Mouse (Mus musculus) liver, embryonic 11.5 days (tissue): ENCODE results near the gene Gm45208. TPM values are rescaled to one million over a fixed set of nuclear protein-coding genes. Genes with fewer than 3 reads are reported as not detected.

ENCODE experiments used
- ATAC-seq: fragments of 200-750 bp; cut with Nextera tagmentation; replicated peaks from 2 replicates; pipeline ENCODE4 v1.8.0; 2017; ENCODE audit warnings: moderate number of reproducible peaks, mild to moderate bottlenecking, moderate TSS enrichment, moderate library complexity; ENCODE audit not compliant: low FRiP score
- DNase-seq: peaks from one replicate; pipeline ENCODE4 v3.0.0-alpha.2; 2017; ENCODE audit warnings: low spot score
- H3K27ac ChIP-seq: fragments of 300-500 bp; sonication (generic); 2 replicates; pipeline ENCODE4 v1.5.1; 2014; ENCODE audit warnings: mild to moderate bottlenecking, low read depth, low read length, control low read depth
- H3K27me3 ChIP-seq: fragments of 300-500 bp; sonication (generic); replicated peaks from 2 replicates; pipeline ENCODE4 v1.6.1; 2014; ENCODE audit warnings: low read length, mixed read lengths; ENCODE audit not compliant: control insufficient read depth, insufficient read depth
- H3K36me3 ChIP-seq: fragments of 300-500 bp; sonication (generic); 2 replicates; pipeline ENCODE4 v1.6.1; 2014; ENCODE audit warnings: mild to moderate bottlenecking, low read length, moderate library complexity, mixed read lengths; ENCODE audit not compliant: control insufficient read depth, insufficient read depth
- H3K4me1 ChIP-seq: fragments of 300-500 bp; sonication (generic); replicated peaks from 2 replicates; pipeline ENCODE4 v1.6.1; 2014; ENCODE audit warnings: low read length, mixed read lengths; ENCODE audit not compliant: control insufficient read depth, insufficient read depth
- H3K4me2 ChIP-seq: fragments of 300-500 bp; sonication (generic); 2 replicates; pipeline ENCODE4 v1.6.1; 2014; ENCODE audit warnings: mild to moderate bottlenecking, control low read depth, moderate library complexity
- H3K4me3 ChIP-seq: fragments of 300-500 bp; sonication (generic); 2 replicates; pipeline ENCODE4 v1.5.1; 2014; ENCODE audit warnings: low read depth, low read length, control low read depth
- H3K9ac ChIP-seq: fragments of 300-500 bp; sonication (generic); 2 replicates; pipeline ENCODE4 v1.6.1; 2014; ENCODE audit warnings: low read depth, low read length, control low read depth
- H3K9me3 ChIP-seq: fragments of 300-500 bp; sonication (generic); 2 replicates; pipeline ENCODE4 v1.6.1; 2016; ENCODE audit warnings: low read length, inconsistent platforms, mixed read lengths; ENCODE audit not compliant: control insufficient read depth
- WGBS: fragments of 180-500 bp; shearing (Covaris S2); extraction: QIAGEN DNeasy Blood & Tissue Kit; methylation state at CpG from one replicate; pipeline ENCODE4 v1.1.7; 2014; 5-methylcytosine and 5-hydroxymethylcytosine counted together
- polyA plus RNA-seq: library from polyadenylated mRNA; unstranded; fragments of >200 nt; fragmentation: Nextera tagmentation; extraction: Ambion mirVana; gene quantifications from 2 replicates; pipeline ENCODE4 v1.2.1, GENCODE M21; 2014

The Gm45208 gene
- polyA plus RNA-seq, 1 experiment from 2014 or later: not detected

GRCm38 (mm10) chrX:7722282-7722611 lies 202 bp downstream of the Gm45208 start:
- Histone ChIP-seq H3K9me3 (no peaks in the 10 kb centered on the region), H3K9ac (peak overlapping the region; percentile 67), H3K4me3 (peak overlapping the region; percentile 72), H3K36me3 (no peaks in the 10 kb centered on the region; the same call in 1 of the 2 replicates), H3K4me1 (peaks cover 3% of the 10 kb centered on the region; the same call in 1 of the 2 replicates), H3K4me2 (peak overlapping the region; percentile 75), H3K27ac (peak overlapping the region; percentile 73; the same call in 1 of the 2 replicates), H3K27me3 (no peaks in the 10 kb centered on the region)
- ATAC-seq (no peak), DNase-seq (no peak)
- 15% methylated on average over 11 of the region's 11 CpGs for WGBS

GRCm38 (mm10) chrX:7722691-7723090 lies 646 bp downstream of the Gm45208 start:
- peak overlapping the region; percentile 75 for H3K4me2 ChIP-seq
- H3K4me1 ChIP-seq: peaks cover 3% of the 10 kb centered on the region; the same call in 1 of the 2 replicates
- no peaks in the 10 kb centered on the region for H3K9me3 ChIP-seq
- peak overlapping the region; percentile 67 for H3K9ac ChIP-seq
- no peaks in the 10 kb centered on the region; the same call in 1 of the 2 replicates for H3K36me3 ChIP-seq
- no peak overlapping the region for H3K27ac ChIP-seq
- H3K4me3 ChIP-seq: peak overlapping the region; percentile 72
- ATAC-seq (no peak), DNase-seq (no peak)
- no peaks in the 10 kb centered on the region for H3K27me3 ChIP-seq
- 14% methylated on average over 4 of the region's 4 CpGs for whole genome bisulfite sequencing

- H3K27me3 ChIP-seq: no peaks in the 10 kb centered on the region
- ATAC-seq (no peak), DNase-seq (no peak)
- peaks cover 3% of the 10 kb centered on the region; the same call in 1 of the 2 replicates for H3K4me1 ChIP-seq
- no peak overlapping the region for H3K9ac ChIP-seq
- no peaks in the 10 kb centered on the region for H3K9me3 ChIP-seq
- WGBS: 74% methylated on average over 7 of the region's 7 CpGs
- no peak overlapping the region for H3K4me2 ChIP-seq
- H3K27ac ChIP-seq: no peak overlapping the region
- H3K36me3 ChIP-seq: no peaks in the 10 kb centered on the region; the same call in 1 of the 2 replicates
- no peak overlapping the region for H3K4me3 ChIP-seq
Observed at GRCm38 (mm10) chrX:7724135-7724534, 2.1 kb downstream of the Gm45208 start.

- Histone ChIP-seq H3K9ac (no peak overlapping the region), H3K27ac (no peak overlapping the region), H3K27me3 (no peaks in the 10 kb centered on the region), H3K4me3 (no peak overlapping the region), H3K4me2 (no peak overlapping the region), H3K4me1 (peaks cover 3% of the 10 kb centered on the region; the same call in 1 of the 2 replicates), H3K9me3 (no peaks in the 10 kb centered on the region), H3K36me3 (no peaks in the 10 kb centered on the region; the same call in 1 of the 2 replicates)
- DNase-seq (no peak), ATAC-seq (no peak)
- WGBS: 85% methylated on average over 12 of the region's 12 CpGs
Observed at GRCm38 (mm10) chrX:7725841-7726240, 3.8 kb downstream of the Gm45208 start.

- ATAC-seq (no peak), DNase-seq (no peak)
- Histone ChIP-seq H3K27ac (no peak overlapping the region), H3K36me3 (no peaks in the 10 kb centered on the region; the same call in 1 of the 2 replicates), H3K9ac (no peak overlapping the region), H3K9me3 (no peaks in the 10 kb centered on the region), H3K4me3 (no peak overlapping the region), H3K27me3 (no peaks in the 10 kb centered on the region), H3K4me2 (no peak overlapping the region), H3K4me1 (peaks cover 3% of the 10 kb centered on the region; the same call in 1 of the 2 replicates)
- 86% methylated on average over 13 of the region's 13 CpGs for WGBS
Observed at GRCm38 (mm10) chrX:7727176-7727575, 5.1 kb downstream of the Gm45208 start.

- ATAC-seq: peak; percentile 93
Observed at GRCm38 (mm10) chrX:7728215-7728921, 6.3 kb downstream of the Gm45208 start, which contains the start of gene Praf2. Gene Praf2 (plus strand): TSS chrX:7728439.

GRCm38 (mm10) chrX:7728922-7729265 lies 6.8 kb downstream of the Gm45208 start:
- no peaks in the 10 kb centered on the region for H3K9me3 ChIP-seq
- no peak overlapping the region for H3K27ac ChIP-seq
- H3K9ac ChIP-seq: no peak overlapping the region
- peak overlapping the region; percentile 50 for H3K4me3 ChIP-seq
- no peaks in the 10 kb centered on the region for H3K4me1 ChIP-seq
- DNase-seq: no peak
- no peaks in the 10 kb centered on the region; the same call in 1 of the 2 replicates for H3K36me3 ChIP-seq
- H3K4me2 ChIP-seq: peak overlapping the region; percentile 59
- 38% methylated on average over 4 of the region's 4 CpGs for WGBS
- H3K27me3 ChIP-seq: no peaks in the 10 kb centered on the region
- peak; percentile 13; the same call in 1 of the 2 replicates for ATAC-seq

More at GRCm38 (mm10) chrX:7728215-7728921, 6.3 kb downstream of the Gm45208 start, which contains the start of gene Praf2:
- no peaks in the 10 kb centered on the region for H3K27me3 ChIP-seq
- peak within 1 kb of the TSS; percentile 48 for H3K9ac ChIP-seq
- H3K4me1 ChIP-seq: no peaks in the 10 kb centered on the region
- H3K4me3 ChIP-seq: peak within 1 kb of the TSS; percentile 50
- H3K9me3 ChIP-seq: no peaks in the 10 kb centered on the region
- 14% methylated on average over 42 of the region's 42 CpGs for WGBS
- no peaks in the 10 kb centered on the region; the same call in 1 of the 2 replicates for H3K36me3 ChIP-seq
- peak within 1 kb of the TSS; percentile 44; the same call in 1 of the 2 replicates for H3K27ac ChIP-seq
- DNase-seq: peak; percentile 69
- H3K4me2 ChIP-seq: peak within 1 kb of the TSS; percentile 59

- Histone ChIP-seq H3K27me3 (no peaks in the 10 kb centered on the region), H3K9ac (no peak overlapping the region), H3K36me3 (no peaks in the 10 kb centered on the region), H3K4me3 (peak overlapping the region; percentile 27; the same call in 1 of the 2 replicates), H3K4me2 (peak overlapping the region; percentile 49), H3K4me1 (no peaks in the 10 kb centered on the region), H3K9me3 (no peaks in the 10 kb centered on the region), H3K27ac (no peak overlapping the region)
- ATAC-seq: peak; percentile 72
- 28% methylated on average over 26 of the region's 26 CpGs for WGBS
- DNase-seq: peak; percentile 63
Observed at GRCm38 (mm10) chrX:7733571-7734156, 11.6 kb downstream of the Gm45208 start.
